Mouse (Mus musculus): ENCODE results near the gene Gldc.

Gldc gene

DNA sequence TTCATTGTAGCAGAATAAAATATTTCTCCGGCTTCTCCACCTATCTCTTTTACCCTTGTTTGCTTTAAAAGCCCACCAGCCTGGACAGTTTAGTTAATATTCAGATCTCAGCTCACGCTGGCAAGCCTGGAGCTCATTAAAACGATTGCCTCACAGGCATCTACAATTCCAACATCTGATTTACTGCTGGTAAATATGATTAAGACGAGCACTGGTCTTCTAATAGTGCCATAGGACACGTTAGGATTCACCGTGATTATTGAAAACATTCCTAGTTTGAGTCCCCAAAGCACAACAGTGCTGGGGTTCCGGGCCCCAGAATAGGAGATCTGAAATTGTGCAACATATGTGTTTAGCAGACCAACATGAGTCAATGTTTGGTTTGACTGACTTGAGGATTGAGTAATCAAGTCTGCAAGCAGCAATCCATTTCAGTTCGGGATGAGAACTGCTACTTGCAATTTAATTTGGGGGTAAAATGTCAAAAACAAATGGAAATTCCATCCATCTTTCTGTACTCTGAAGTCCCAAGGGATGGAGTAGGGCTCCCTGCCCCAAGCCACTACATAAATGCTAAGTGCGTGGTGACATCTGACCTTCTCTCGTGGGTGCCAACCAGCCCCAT lies 67.9 kb downstream of the Gldc start:
- DNase-seq (ENCODE audit: inconsistent ontology term): no peak

- no peak for DNase-seq (ENCODE audit: inconsistent ontology term)
Measured at GRCm38 (mm10) chr19:30105045-30105842, 70.0 kb downstream of the Gldc start.

DNA sequence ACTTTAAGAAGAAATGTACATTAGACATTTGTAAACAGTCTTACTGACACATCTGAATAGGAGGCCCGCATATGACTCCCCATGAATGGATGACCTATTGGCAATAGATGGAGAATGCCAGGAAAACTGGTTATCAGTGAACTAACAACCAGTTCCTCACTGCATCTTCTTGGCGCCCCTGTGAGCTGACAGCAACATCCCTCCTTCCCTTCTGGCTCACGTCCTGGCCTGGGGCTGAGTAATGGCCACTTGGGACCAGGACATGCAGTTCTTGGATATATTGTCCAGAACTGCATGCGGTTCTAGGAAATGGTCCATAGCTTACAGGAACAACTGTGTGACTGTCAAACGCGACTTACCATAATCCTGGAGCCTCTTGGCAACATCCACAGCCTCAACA lies 72.6 kb downstream of the Gldc start:
- DNase-seq (ENCODE audit: inconsistent ontology term): no peak

DNA sequence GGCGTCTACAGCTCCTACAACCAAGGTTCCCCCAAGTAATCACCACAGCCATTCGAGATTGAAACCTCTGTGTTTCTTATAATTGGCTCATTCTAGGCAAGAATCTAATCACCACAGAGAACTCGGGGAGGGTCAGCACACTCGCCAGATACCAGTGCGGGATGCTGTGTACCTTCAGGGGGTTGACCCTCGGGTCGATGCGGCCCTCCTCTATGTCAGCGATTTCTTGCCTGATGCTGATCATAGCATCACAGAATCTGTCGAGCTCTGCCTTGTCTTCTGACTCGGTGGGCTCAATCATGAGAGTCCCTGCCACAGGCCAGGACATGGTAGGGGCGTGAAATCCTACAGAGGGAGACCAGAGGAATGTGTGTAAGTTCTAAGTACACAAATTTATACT lies 74.7 kb downstream of the Gldc start:
- no peak for DNase-seq (ENCODE audit: inconsistent ontology term)

DNA sequence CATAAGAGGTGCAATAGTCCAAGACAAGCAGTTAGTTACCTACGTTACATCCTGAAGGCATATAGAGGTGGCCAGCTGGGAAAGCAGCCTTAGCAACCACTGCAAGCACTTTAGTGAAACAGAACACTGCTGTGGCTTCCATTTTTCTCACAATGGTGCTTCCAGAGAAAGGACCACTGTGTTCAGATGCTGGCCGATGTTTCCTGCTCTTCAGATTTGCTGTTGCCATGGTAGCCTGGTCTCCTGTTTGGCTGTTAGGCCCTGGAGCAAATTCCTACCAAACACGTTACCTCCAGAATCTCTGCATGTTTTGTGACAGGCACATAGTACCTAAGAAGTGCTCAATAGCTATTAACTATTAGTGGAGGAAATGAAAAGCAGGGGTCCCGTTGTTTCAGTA lies 78.2 kb downstream of the Gldc start:
- DNase-seq (ENCODE audit: inconsistent ontology term): no peak

- DNase-seq (ENCODE audit: inconsistent ontology term): peak; percentile 86
Measured at GRCm38 (mm10) chr19:30096186-30096585, 79.0 kb downstream of the Gldc start.

GRCm38 (mm10) chr19:30091644-30092295 lies 83.5 kb downstream of the Gldc start:
- peak; percentile 32 for DNase-seq (ENCODE audit: inconsistent ontology term)

DNA sequence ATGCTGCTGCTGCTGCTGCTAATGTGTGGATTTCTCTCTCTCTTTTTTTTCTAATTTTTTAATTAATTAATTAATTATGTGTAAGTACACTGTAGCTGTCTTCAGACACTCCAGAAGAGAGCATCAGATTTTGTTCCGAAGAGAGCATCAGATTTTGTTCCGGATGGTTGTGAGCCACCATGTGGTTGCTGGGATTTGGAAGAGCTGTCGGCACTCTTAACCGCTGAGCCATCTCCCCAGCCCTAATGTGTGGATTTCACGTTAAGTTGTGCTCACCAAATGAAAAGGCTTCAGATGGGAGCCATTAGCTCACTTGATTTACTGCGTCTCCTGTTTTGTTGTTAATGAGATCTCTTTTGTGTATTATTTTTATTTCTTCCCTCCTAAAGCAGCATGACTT lies 85.1 kb downstream of the Gldc start:
- DNase-seq (ENCODE audit: inconsistent ontology term): no peak

- DNase-seq (ENCODE audit: inconsistent ontology term): peak; percentile 3
Measured at GRCm38 (mm10) chr19:30065797-30066196, 109.4 kb downstream of the Gldc start.

- DNase-seq (ENCODE audit: inconsistent ontology term): no peak
Measured at GRCm38 (mm10) chr19:30054218-30054617, 121.0 kb downstream of the Gldc start.

- DNase-seq (ENCODE audit: inconsistent ontology term): no peak
Measured at GRCm38 (mm10) chr19:30051479-30051878, 123.8 kb downstream of the Gldc start.

GRCm38 (mm10) chr19:30050584-30050983 lies 124.6 kb downstream of the Gldc start:
- DNase-seq (ENCODE audit: inconsistent ontology term): no peak

Data from Muller cell, postnatal 12 days (primary cell).